ENCODE assay signal across 8 mouse cellular contexts in the genomic region with DNA sequence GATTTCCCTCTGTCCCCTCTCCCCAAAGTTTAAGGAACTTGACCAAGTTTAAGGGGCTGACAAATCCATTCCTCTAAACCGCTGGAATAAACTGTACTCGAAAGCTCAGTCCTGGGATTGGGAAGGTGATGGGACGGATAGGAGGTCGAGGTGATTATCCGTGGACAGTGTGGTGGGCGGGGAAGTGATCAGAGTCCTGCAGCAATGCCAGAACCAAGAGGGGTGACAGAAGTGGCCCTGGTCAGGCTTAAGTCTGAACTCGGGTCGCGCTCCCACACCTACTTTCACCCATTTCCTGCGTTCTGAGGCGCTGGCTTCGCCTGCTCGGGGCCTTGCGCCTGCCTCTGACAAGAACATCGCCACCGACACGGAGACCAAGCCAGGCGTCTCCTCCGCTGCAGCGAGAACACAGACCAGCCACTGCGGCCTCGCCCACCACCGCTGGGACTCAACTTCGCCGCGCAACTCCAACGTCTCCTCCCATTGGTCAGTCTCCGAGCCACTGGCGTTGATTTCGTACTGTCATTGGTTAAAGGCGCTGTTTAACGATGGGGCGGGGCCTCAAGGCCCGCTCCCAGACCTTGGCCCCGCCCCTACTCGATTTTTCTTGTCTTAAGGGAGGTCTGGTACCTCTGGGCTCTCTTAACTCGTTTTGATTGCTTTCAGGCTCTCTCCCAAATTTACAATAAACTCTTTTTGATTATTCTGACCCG. TPM values are rescaled to one million over a fixed set of nuclear protein-coding genes. Genes with fewer than 3 reads are reported as not detected.
DNase-seq lines count a peak whose midpoint lies in the region; ATAC-seq lines count a peak whose summit lies in the region.

No protein-coding gene starts in this region.

- H3K4me2 ChIP-seq in hindbrain, embryonic 11.5 days (replicated peaks; ENCODE audit: low read depth, low read length), result peak overlapping the region; percentile 77

- H3K4me3 ChIP-seq in hindbrain, embryonic 11.5 days (ENCODE audit: low read depth, low read length), result peak overlapping the region; percentile 58

- H3K27me3 ChIP-seq in hindbrain, embryonic 11.5 days (ENCODE audit: control insufficient read depth, insufficient read depth, low read length), result no peaks in the 10 kb centered on the region

- H3K27ac ChIP-seq in hindbrain, embryonic 11.5 days (ENCODE audit: low read depth, low read length), result no peak overlapping the region

- H3K9me3 ChIP-seq in hindbrain, embryonic 11.5 days (ENCODE audit: control insufficient read depth, low read length), result no peaks in the 10 kb centered on the region

- DNase-seq in MN1 (ENCODE audit: low spot score), result peak; percentile 93
- DNase-seq in cerebellum, adult 9-10 months, result peak; percentile 84
- peak; percentile 97 for DNase-seq in hindbrain, embryonic 11.5 days (ENCODE audit: low spot score)
- DNase-seq in layer of hippocampus, postnatal 10 days (ENCODE audit: low spot score in 2 of 2), result peak; percentile 85 to 87
- DNase-seq in lung, postnatal 10 days, result peak; percentile 94
- DNase-seq in ovary, postnatal 36 days (ENCODE audit: low spot score), result peak; percentile 86
- peak; percentile 89 for DNase-seq in thymus, postnatal 25 days

- peak; percentile 93 for ATAC-seq in frontal cortex, adult (ENCODE audit: low TSS enrichment)
- peak; percentile 93 for ATAC-seq in hindbrain, embryonic 11.5 days (ENCODE audit: low FRiP score)

- no peaks in the 10 kb centered on the region for H3K36me3 ChIP-seq in hindbrain, embryonic 11.5 days (ENCODE audit: control insufficient read depth, insufficient read depth, low read length)

- WGBS in hindbrain, embryonic 11.5 days, result under 1% methylated on average over 38 of the region's 38 CpGs

- H3K4me1 ChIP-seq in hindbrain, embryonic 11.5 days (replicated peaks; ENCODE audit: control insufficient read depth, insufficient read depth, low read length), result 0 out of 2 replicates have a peak, but pooled peaks cover 2% of the 10 kb centered on the region

- peak overlapping the region; percentile 67 for H3K9ac ChIP-seq in hindbrain, embryonic 11.5 days (ENCODE audit: low read depth, low read length)

RNA-seq across cellular contexts. Expression of a gene that starts 1.1 kb away (rescaled TPM):
- polyA plus RNA-seq in hindbrain, embryonic 11.5 days (2014; fragmentation: Nextera tagmentation; extraction: Ambion mirVana), result 22.9 and 25.6 TPM in 2 replicates
- 1 to 10 TPM in 1 of 2 experiments, under 1 TPM in 1; 0.94 to 1.2 TPM for total RNA-seq in layer of hippocampus, postnatal 10 days (2021)

RNA-seq across cellular contexts. Expression of a gene that starts 1.2 kb away (rescaled TPM):
- polyA plus RNA-seq in hindbrain, embryonic 11.5 days (2014; fragmentation: Nextera tagmentation; extraction: Ambion mirVana), result 75.1 and 81.5 TPM in 2 replicates
- 10 to 100 TPM; 34.9 to 36.4 TPM for total RNA-seq in layer of hippocampus, postnatal 10 days (2021)
